Mouse (Mus musculus) small intestine, adult 2 months (tissue): Measurements from ENCODE around the gene Stk35. TPM values are rescaled to one million over a fixed set of nuclear protein-coding genes. Genes with fewer than 3 reads are reported as not detected.

Source experiments
- H3K27ac ChIP-seq: fragments of 200-500 bp; 2 replicates; pipeline ENCODE4 v1.5.1; 2012; ENCODE audit warnings: low read depth, low read length, control low read depth, inconsistent platforms; ENCODE audit not compliant: insufficient read depth
- H3K27me3 ChIP-seq: fragments of 200-500 bp; 2 replicates; pipeline ENCODE4 v1.6.1; 2012; ENCODE audit warnings: mild to moderate bottlenecking, moderate library complexity, low read length, inconsistent platforms; ENCODE audit not compliant: control insufficient read depth, insufficient read depth
- H3K36me3 ChIP-seq: fragments of 200-500 bp; 2 replicates; pipeline ENCODE4 v1.6.1; 2012; ENCODE audit warnings: mild to moderate bottlenecking, low read length, control low read depth, inconsistent platforms; ENCODE audit not compliant: control insufficient read depth, insufficient read depth
- H3K4me1 ChIP-seq: fragments of 200-500 bp; 2 replicates; pipeline ENCODE4 v1.6.1; 2012; ENCODE audit warnings: low read length, inconsistent platforms, mixed read lengths; ENCODE audit not compliant: control insufficient read depth, insufficient read depth, insufficient read length
- H3K4me3 ChIP-seq: fragments of 200-500 bp; 2 replicates; pipeline ENCODE4 v1.5.1; 2012; ENCODE audit warnings: low read depth, mild to moderate bottlenecking, control low read depth, inconsistent platforms, low read length, moderate library complexity
- CTCF ChIP-seq: fragments of 200-500 bp; IDR thresholded peaks from 2 replicates; pipeline ENCODE4 v1.5.1; 2012; ENCODE audit warnings: low read depth, mild to moderate bottlenecking, control low read depth, inconsistent platforms, low read length, moderate library complexity, mixed read lengths; ENCODE audit not compliant: insufficient replicate concordance, insufficient read length; ENCODE audit errors: extremely low read depth
- POLR2A ChIP-seq: fragments of 200-500 bp; IDR thresholded peaks from 2 replicates; pipeline ENCODE4 v1.6.1; 2012; ENCODE audit warnings: low read depth, mild to moderate bottlenecking, control low read depth, inconsistent platforms, low read length, moderate library complexity
- WGBS: fragments of 180-500 bp; shearing (Covaris S2); methylation state at CpG from one replicate; pipeline ENCODE4 v1.1.7; 2018; 5-methylcytosine and 5-hydroxymethylcytosine counted together
- polyA plus RNA-seq: library from polyadenylated mRNA; depleted of rRNA; stranded (reverse); fragments of >200 nt; gene quantifications from 2 replicates; pipeline ENCODE4 v1.2.3, GENCODE M21; 2012

Stk35 gene
- polyA plus RNA-seq, 1 experiment: 16.7 TPM

- 70% methylated on average over 2 of the region's 2 CpGs for WGBS
- no peaks in the 10 kb centered on the region for H3K27me3 ChIP-seq
- H3K4me1 ChIP-seq: peaks cover 4% of the 10 kb centered on the region; the same call in 1 of the 2 replicates
- H3K27ac ChIP-seq: no peak overlapping the region
- peaks cover 4% of the 10 kb centered on the region for H3K36me3 ChIP-seq
- no peak overlapping the region for H3K4me3 ChIP-seq
- no peak for TF ChIP-seq POLR2A
- no peak for TF ChIP-seq CTCF
These were observed 19.2 kb downstream of the Stk35 start for GRCm38 (mm10) chr2:129819531-129819930.

GRCm38 (mm10) chr2:129819951-129820350 is 19.6 kb downstream of the Stk35 start:
- peaks cover 4% of the 10 kb centered on the region for H3K36me3 ChIP-seq
- WGBS: 92% methylated on average over 1 of the region's 1 CpGs

GRCm38 (mm10) chr2:129821021-129821420 is 20.7 kb downstream of the Stk35 start:
- Histone ChIP-seq H3K27ac (no peak overlapping the region), H3K27me3 (no peaks in the 10 kb centered on the region), H3K4me3 (no peak overlapping the region), H3K4me1 (peaks cover 4% of the 10 kb centered on the region; the same call in 1 of the 2 replicates), H3K36me3 (peaks cover 4% of the 10 kb centered on the region)
- WGBS: 76% methylated on average over 8 of the region's 8 CpGs
- no peak for TF ChIP-seq CTCF
- TF ChIP-seq POLR2A: no peak

More at GRCm38 (mm10) chr2:129819951-129820350, 19.6 kb downstream of the Stk35 start:
- H3K4me1 ChIP-seq: peaks cover 4% of the 10 kb centered on the region; the same call in 1 of the 2 replicates
- H3K27me3 ChIP-seq: no peaks in the 10 kb centered on the region
- TF ChIP-seq POLR2A (no peak), CTCF (no peak)
- no peak overlapping the region for H3K27ac ChIP-seq
- H3K4me3 ChIP-seq: no peak overlapping the region

- peaks cover 3% of the 10 kb centered on the region for H3K36me3 ChIP-seq
- peaks cover 4% of the 10 kb centered on the region; the same call in 1 of the 2 replicates for H3K4me1 ChIP-seq
- H3K27ac ChIP-seq: no peak overlapping the region
- TF ChIP-seq POLR2A (no peak), CTCF (no peak)
- no peaks in the 10 kb centered on the region for H3K27me3 ChIP-seq
- H3K4me3 ChIP-seq: no peak overlapping the region
- 88% methylated on average over 5 of the region's 5 CpGs for WGBS
These were observed 21.3 kb downstream of the Stk35 start for GRCm38 (mm10) chr2:129821568-129821967.

GRCm38 (mm10) chr2:129823310-129823709 is 23.0 kb downstream of the Stk35 start:
- no peak overlapping the region for H3K4me3 ChIP-seq

GRCm38 (mm10) chr2:129824254-129824653 is 23.9 kb downstream of the Stk35 start:
- no peak overlapping the region for H3K4me3 ChIP-seq
- H3K36me3 ChIP-seq: peaks cover 17% of the 10 kb centered on the region
- H3K27me3 ChIP-seq: no peaks in the 10 kb centered on the region
- TF ChIP-seq CTCF (no peak), POLR2A (no peak)
- 87% methylated on average over 6 of the region's 6 CpGs for WGBS
- no peak overlapping the region for H3K27ac ChIP-seq
- no peaks in the 10 kb centered on the region for H3K4me1 ChIP-seq

More at GRCm38 (mm10) chr2:129823310-129823709, 23.0 kb downstream of the Stk35 start:
- 93% methylated on average over 2 of the region's 2 CpGs for WGBS
- no peak for TF ChIP-seq POLR2A
- no peak for TF ChIP-seq CTCF
- no peak overlapping the region for H3K27ac ChIP-seq
- peaks cover 8% of the 10 kb centered on the region for H3K36me3 ChIP-seq
- no peaks in the 10 kb centered on the region for H3K27me3 ChIP-seq
- H3K4me1 ChIP-seq: no peaks in the 10 kb centered on the region

- 84% methylated on average over 3 of the region's 3 CpGs for WGBS
- Histone ChIP-seq H3K36me3 (peaks cover 31% of the 10 kb centered on the region), H3K4me1 (no peaks in the 10 kb centered on the region), H3K4me3 (no peak overlapping the region), H3K27ac (no peak overlapping the region), H3K27me3 (no peaks in the 10 kb centered on the region)
- TF ChIP-seq POLR2A (no peak), CTCF (no peak)
These were observed 25.8 kb downstream of the Stk35 start for GRCm38 (mm10) chr2:129826141-129826540.
